Mouse (Mus musculus) embryonic facial prominence, embryonic 11.5 days (tissue): ENCODE data around the gene Zfp235. TPM values are rescaled to one million over a fixed set of nuclear protein-coding genes. Genes with fewer than 3 reads are reported as not detected.

ENCODE experiments used
- ATAC-seq: fragments of 200-750 bp; cut with Nextera tagmentation; replicated peaks from 2 replicates; pipeline ENCODE4 v1.8.0; 2017; ENCODE audit warnings: low read depth; ENCODE audit not compliant: insufficient number of reproducible peaks, low FRiP score, low TSS enrichment
- DNase-seq: peaks from one replicate; pipeline ENCODE4 v3.0.0-alpha.2; 2015; ENCODE audit warnings: low spot score
- H3K27ac ChIP-seq: fragments of 300-500 bp; sonication (generic); replicated peaks from 2 replicates; pipeline ENCODE4 v1.5.1; 2014; ENCODE audit warnings: mild to moderate bottlenecking, low read depth, low read length, control low read depth
- H3K27me3 ChIP-seq: fragments of 300-500 bp; sonication (generic); 2 replicates; pipeline ENCODE4 v1.6.1; 2014; ENCODE audit warnings: mild to moderate bottlenecking, low read length, moderate library complexity, mixed read lengths; ENCODE audit not compliant: control insufficient read depth, insufficient read depth
- H3K36me3 ChIP-seq: fragments of 300-500 bp; sonication (generic); replicated peaks from 2 replicates; pipeline ENCODE4 v1.6.1; 2014; ENCODE audit warnings: low read depth, mild to moderate bottlenecking, low read length, moderate library complexity, mixed read lengths; ENCODE audit not compliant: control insufficient read depth, insufficient read depth
- H3K4me1 ChIP-seq: fragments of 300-500 bp; sonication (generic); 2 replicates; pipeline ENCODE4 v1.6.1; 2014; ENCODE audit warnings: low read length, mixed read lengths; ENCODE audit not compliant: control insufficient read depth, insufficient read depth
- H3K4me2 ChIP-seq: fragments of 300-500 bp; sonication (generic); 2 replicates; pipeline ENCODE4 v1.6.1; 2014; ENCODE audit warnings: low read depth, mild to moderate bottlenecking, control low read depth, low read length, moderate library complexity
- H3K4me3 ChIP-seq: fragments of 300-500 bp; sonication (generic); 2 replicates; pipeline ENCODE4 v1.5.1; 2014; ENCODE audit warnings: low read depth, low read length, control low read depth
- H3K9ac ChIP-seq: fragments of 300-500 bp; sonication (generic); replicated peaks from 2 replicates; pipeline ENCODE4 v1.6.1; 2014; ENCODE audit warnings: mild to moderate bottlenecking, control low read depth, low read length
- H3K9me3 ChIP-seq: fragments of 300-500 bp; sonication (generic); replicated peaks from 2 replicates; pipeline ENCODE4 v1.6.1; 2016; ENCODE audit warnings: mild to moderate bottlenecking, low read length, inconsistent platforms, mixed read lengths; ENCODE audit not compliant: control insufficient read depth
- WGBS: fragments of 180-500 bp; shearing (Covaris S2); extraction: QIAGEN DNeasy Blood & Tissue Kit; methylation state at CpG from one replicate; pipeline ENCODE4 v1.1.7; 2014; 5-methylcytosine and 5-hydroxymethylcytosine counted together
- polyA plus RNA-seq: library from polyadenylated mRNA; unstranded; fragments of >200 nt; fragmentation: Nextera tagmentation; extraction: Ambion mirVana; gene quantifications from 2 replicates; pipeline ENCODE4 v1.2.1, GENCODE M21; 2014

Zfp235 gene
- polyA plus RNA-seq, 1 experiment from 2014 or later = 16.7 TPM

- DNase-seq = peak; percentile 87
- no peaks in the 10 kb centered on the region for H3K9me3 ChIP-seq
- H3K27ac ChIP-seq = no peak within 1 kb of the TSS
- H3K36me3 ChIP-seq = no peaks in the 10 kb centered on the region
- peak within 1 kb of the TSS; percentile 79 for H3K9ac ChIP-seq
- H3K27me3 ChIP-seq = no peaks in the 10 kb centered on the region
- no peaks in the 10 kb centered on the region for H3K4me1 ChIP-seq
- H3K4me2 ChIP-seq = peak within 1 kb of the TSS; percentile 45
- H3K4me3 ChIP-seq = peak within 1 kb of the TSS; percentile 55
- ATAC-seq = peak; percentile 89
- 16% methylated on average over 23 of the region's 23 CpGs for WGBS
These were observed 40.8 kb downstream of the Zfp235 start, which contains the start of gene Zfp114 for GRCm38 (mm10) chr7:24174618-24175336. Gene Zfp114 (plus strand): TSS chr7:24175060.

DNA sequence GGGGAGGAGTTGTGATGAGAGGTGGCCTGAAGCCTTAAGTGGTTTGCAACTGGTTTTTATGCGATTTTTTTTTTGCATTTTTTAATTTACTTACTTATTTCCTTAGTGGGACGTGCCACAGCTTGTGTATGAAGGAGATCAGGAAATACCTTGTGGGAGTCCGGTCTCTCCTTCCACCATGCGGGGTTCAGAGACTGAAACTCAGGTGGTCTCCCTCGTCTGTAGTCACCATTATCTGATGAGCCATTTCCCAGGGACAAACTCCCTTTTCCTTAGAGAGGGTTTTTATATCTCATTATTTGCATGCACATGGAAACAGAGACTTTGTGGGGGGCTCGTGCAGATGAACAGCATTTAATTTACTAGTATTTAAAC is 41.4 kb downstream of the Zfp235 start:
- Histone ChIP-seq H3K9ac (peak overlapping the region; percentile 79), H3K27ac (no peak overlapping the region), H3K4me2 (peak overlapping the region; percentile 45), H3K27me3 (no peaks in the 10 kb centered on the region), H3K9me3 (no peaks in the 10 kb centered on the region), H3K4me3 (peak overlapping the region; percentile 55), H3K4me1 (no peaks in the 10 kb centered on the region), H3K36me3 (no peaks in the 10 kb centered on the region)
- DNase-seq = no peak
- peak; percentile 30; the same call in 1 of the 2 replicates for ATAC-seq
- 61% methylated on average over 6 of the region's 6 CpGs for WGBS

- H3K9me3 ChIP-seq = no peaks in the 10 kb centered on the region
- no peaks in the 10 kb centered on the region for H3K36me3 ChIP-seq
- no peaks in the 10 kb centered on the region for H3K4me1 ChIP-seq
- no peak overlapping the region for H3K9ac ChIP-seq
- DNase-seq = no peak
- no peak for ATAC-seq
- H3K4me2 ChIP-seq = no peak overlapping the region
- H3K4me3 ChIP-seq = no peak overlapping the region
- H3K27ac ChIP-seq = no peak overlapping the region
- WGBS = 71% methylated on average over 1 of the region's 1 CpGs
- no peaks in the 10 kb centered on the region for H3K27me3 ChIP-seq
These were observed 53.6 kb downstream of the Zfp235 start for GRCm38 (mm10) chr7:24187611-24188010.

- 67% methylated on average over 4 of the region's 4 CpGs for WGBS
- no peak overlapping the region for H3K4me2 ChIP-seq
- no peak for ATAC-seq
- DNase-seq = no peak
- no peaks in the 10 kb centered on the region for H3K27me3 ChIP-seq
- H3K4me3 ChIP-seq = no peak overlapping the region
- no peak overlapping the region for H3K9ac ChIP-seq
- no peak overlapping the region for H3K27ac ChIP-seq
- no peaks in the 10 kb centered on the region for H3K9me3 ChIP-seq
- H3K36me3 ChIP-seq = no peaks in the 10 kb centered on the region
- H3K4me1 ChIP-seq = no peaks in the 10 kb centered on the region
These were observed 55.1 kb downstream of the Zfp235 start for GRCm38 (mm10) chr7:24188901-24189570.

DNA sequence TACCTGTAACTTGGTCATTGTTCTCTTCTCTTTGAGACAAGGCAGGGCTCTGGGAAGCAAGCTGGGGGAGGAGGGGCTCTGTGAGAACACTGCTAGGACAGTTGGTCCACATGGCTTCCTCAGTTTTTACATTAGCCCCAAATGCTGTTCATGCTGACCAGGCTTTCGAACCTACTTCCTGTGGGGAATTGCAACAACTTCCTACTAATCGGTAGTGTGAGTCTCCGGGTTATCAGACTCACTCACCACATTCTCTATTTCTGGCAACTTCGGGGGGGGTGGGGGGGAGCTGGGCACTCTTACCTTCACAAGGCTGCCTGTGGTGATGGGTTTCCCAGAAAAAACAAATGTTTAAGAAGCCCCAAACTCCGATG is 55.6 kb downstream of the Zfp235 start:
- Histone ChIP-seq H3K4me1 (no peaks in the 10 kb centered on the region), H3K9ac (no peak overlapping the region), H3K36me3 (no peaks in the 10 kb centered on the region), H3K27ac (no peak overlapping the region), H3K9me3 (no peaks in the 10 kb centered on the region), H3K4me3 (no peak overlapping the region), H3K4me2 (no peak overlapping the region), H3K27me3 (no peaks in the 10 kb centered on the region)
- ATAC-seq (no peak), DNase-seq (no peak)
- 79% methylated on average over 5 of the region's 5 CpGs for WGBS

GRCm38 (mm10) chr7:24191361-24191760 is 57.4 kb downstream of the Zfp235 start:
- Histone ChIP-seq H3K4me1 (no peaks in the 10 kb centered on the region), H3K36me3 (no peaks in the 10 kb centered on the region), H3K4me3 (no peak overlapping the region), H3K27me3 (no peaks in the 10 kb centered on the region), H3K27ac (no peak overlapping the region), H3K9me3 (no peaks in the 10 kb centered on the region), H3K4me2 (no peak overlapping the region), H3K9ac (no peak overlapping the region)
- 84% methylated on average over 2 of the region's 2 CpGs for WGBS
- no peak for ATAC-seq
- no peak for DNase-seq

Other genes starting within 250 kb of the Zfp235 start
- not detected in 2 replicates for gene Vmn1r178, start 242.2 kb upstream of the Zfp235 start, polyA plus RNA-seq
- not detected in 2 replicates for gene Vmn1r179, start 207.2 kb upstream of the Zfp235 start, polyA plus RNA-seq
- gene Vmn1r180, start 183.5 kb upstream of the Zfp235 start, polyA plus RNA-seq = not detected in 2 replicates
- gene Vmn1r181, start 159.6 kb upstream of the Zfp235 start, polyA plus RNA-seq = not detected in 2 replicates
- gene V1rd19, start 132.5 kb upstream of the Zfp235 start, polyA plus RNA-seq = not detected in 2 replicates
- gene Vmn1r183, start 80.9 kb upstream of the Zfp235 start, polyA plus RNA-seq = not detected in 2 replicates
- 32.5 and 32.7 TPM in 2 replicates for gene Zfp180, start 52.2 kb upstream of the Zfp235 start, polyA plus RNA-seq
- 4.3 and 4.4 TPM in 2 replicates for gene Zfp112, start 21.9 kb upstream of the Zfp235 start, polyA plus RNA-seq
- gene Zfp114, start 40.9 kb downstream of the Zfp235 start, polyA plus RNA-seq = 3.7 TPM in 2 replicates
- 12.2 and 13.8 TPM in 2 replicates for gene Zfp111, start 77.3 kb downstream of the Zfp235 start, polyA plus RNA-seq
- 5.1 and 5.7 TPM in 2 replicates for gene Zfp109, start 103.4 kb downstream of the Zfp235 start, polyA plus RNA-seq
- gene Zfp108, start 120.6 kb downstream of the Zfp235 start, polyA plus RNA-seq = 3.8 and 4.0 TPM in 2 replicates
- gene Zfp93, start 136.3 kb downstream of the Zfp235 start, polyA plus RNA-seq = 9.8 and 11.7 TPM in 2 replicates
- 48.0 and 58.8 TPM in 2 replicates for gene Zfp61, start 167.1 kb downstream of the Zfp235 start, polyA plus RNA-seq
- 10.7 and 15.2 TPM in 2 replicates for gene Zfp94, start 182.5 kb downstream of the Zfp235 start, polyA plus RNA-seq
- not detected in 2 replicates for gene Tescl, start 199.8 kb downstream of the Zfp235 start, polyA plus RNA-seq
- not detected in 2 replicates for gene Lypd5, start 215.0 kb downstream of the Zfp235 start, polyA plus RNA-seq
- 2.2 and 2.3 TPM in 2 replicates for gene Kcnn4, start 236.1 kb downstream of the Zfp235 start, polyA plus RNA-seq